ENCODE assay signal across 7 mouse cellular contexts in genomic region chr11:101813259-101813658, GRCm38 (mm10). TPM values are rescaled to one million over a fixed set of nuclear protein-coding genes. Genes with fewer than 3 reads are reported as not detected.
A peak's percentile ranks its signal among the peaks of the same experiment; 100 is the strongest.
DNase-seq lines count a peak whose midpoint lies in the region; ATAC-seq and TF ChIP-seq lines count a peak whose summit lies in the region.

No protein-coding gene starts in this region.

- no peak overlapping the region for H3K4me3 ChIP-seq in E14TG2a.4 (replicated peaks; ENCODE audit: low read length)
- H3K4me3 ChIP-seq in heart, embryonic 16.5 days (ENCODE audit: low read length) = no peak overlapping the region
- no peak overlapping the region for H3K4me3 ChIP-seq in small intestine, adult 2 months (ENCODE audit: low read depth, low read length)

- H3K27ac ChIP-seq in heart, embryonic 16.5 days (ENCODE audit: low read length) = no peak overlapping the region
- H3K27ac ChIP-seq in small intestine, adult 2 months (ENCODE audit: insufficient read depth, low read depth, low read length) = no peak overlapping the region

- peak; percentile 73 to 92 for DNase-seq in adrenal gland, adult (ENCODE audit: inconsistent age in 2 of 2, low spot score in 1 of 2)
- peak; percentile 82 for DNase-seq in embryo, embryonic 11 days
- DNase-seq in layer of hippocampus, postnatal 25 days (ENCODE audit: extremely low spot score in 1 of 2, low spot score in 1 of 2) = peak; percentile 78 to 88

- H3K9ac ChIP-seq in heart, embryonic 16.5 days (ENCODE audit: low read length) = no peak overlapping the region

- no peak overlapping the region for H3K4me2 ChIP-seq in heart, embryonic 16.5 days (ENCODE audit: low read depth, low read length)

- peak; percentile 79 for TF ChIP-seq CTCF in E14TG2a.4 (conservative IDR thresholded peaks at IDR 0.05; ENCODE audit: low read length)
- peak; percentile 98 for TF ChIP-seq CTCF in small intestine, adult 2 months (IDR thresholded peaks at IDR 0.05; ENCODE audit: extremely low read depth, insufficient read length, insufficient replicate concordance, low read depth, low read length)

- H3K27me3 ChIP-seq in E14TG2a.4 (ENCODE audit: insufficient read depth, low read length) = peaks cover 17% of the 10 kb centered on the region
- H3K27me3 ChIP-seq in heart, embryonic 16.5 days (ENCODE audit: control insufficient read depth, insufficient read depth, low read length) = peaks cover 4% of the 10 kb centered on the region; the same call in 1 of the 2 replicates
- H3K27me3 ChIP-seq in small intestine, adult 2 months (ENCODE audit: control insufficient read depth, insufficient read depth, low read length) = peaks cover 3% of the 10 kb centered on the region; the same call in 1 of the 2 replicates

- H3K36me3 ChIP-seq in E14TG2a.4 (ENCODE audit: insufficient read depth, low read length) = no peaks in the 10 kb centered on the region
- H3K36me3 ChIP-seq in heart, embryonic 16.5 days (ENCODE audit: control insufficient read depth, insufficient read depth) = no peaks in the 10 kb centered on the region
- no peaks in the 10 kb centered on the region for H3K36me3 ChIP-seq in small intestine, adult 2 months (ENCODE audit: control insufficient read depth, insufficient read depth, low read length)

- 3% methylated on average over 7 of the region's 7 CpGs for WGBS in heart, embryonic 16.5 days
- WGBS in small intestine, adult 2 months = 2% methylated on average over 7 of the region's 7 CpGs

- H3K4me1 ChIP-seq in E14TG2a.4 (replicated peaks; ENCODE audit: low read depth, low read length) = peaks cover 32% of the 10 kb centered on the region
- H3K4me1 ChIP-seq in heart, embryonic 16.5 days (ENCODE audit: control insufficient read depth, insufficient read depth, low read length) = peaks cover 3% of the 10 kb centered on the region
- H3K4me1 ChIP-seq in small intestine, adult 2 months (ENCODE audit: control insufficient read depth, insufficient read depth, insufficient read length, low read length) = no peaks in the 10 kb centered on the region

- H3K9me3 ChIP-seq in E14TG2a.4 (ENCODE audit: low read length) = no peaks in the 10 kb centered on the region
- H3K9me3 ChIP-seq in heart, embryonic 16.5 days (replicated peaks; ENCODE audit: control insufficient read depth, low read length) = 0 out of 2 replicates have a peak, but pooled peaks cover 2% of the 10 kb centered on the region

- peak; percentile 37; the same call in 1 of the 2 replicates for ATAC-seq in heart, embryonic 16.5 days (replicated peaks; ENCODE audit: extremely low read depth, insufficient read depth, low FRiP score)
- ATAC-seq in megakaryocyte, adult 5-6 weeks (ENCODE audit: poor library complexity, severe bottlenecking) = peak; percentile 84; the same call in 1 of the 2 replicates

- TF ChIP-seq POLR2A in small intestine, adult 2 months (IDR thresholded peaks at IDR 0.05; ENCODE audit: low read depth, low read length) = no peak

RNA-seq across cellular contexts. Expression of gene Etv4, which starts 28.1 kb away (rescaled TPM):
- polyA plus RNA-seq in heart, embryonic 16.5 days (2015; fragmentation: Nextera tagmentation; extraction: Ambion mirVana) = 3.3 and 4.2 TPM in 2 replicates
- total RNA-seq in layer of hippocampus, postnatal 25 days (2021) = 10 to 100 TPM; 14.9 to 18.3 TPM
- total RNA-seq in megakaryocyte, adult 5-6 weeks (2015) = not detected in 2 replicates
- not detected in 2 replicates for total RNA-seq in megakaryocyte, adult 5-6 weeks (2017)
- 0.95 and 2.3 TPM in 2 replicates for polyA plus RNA-seq in small intestine, adult 2 months (2012; rRNA removed)

Comparison
In these comparisons a context has a peak if more than half of its experiments do, and no peak if none do; other contexts are left out.
1. RNA of gene Etv4, which starts 28.1 kb away (total RNA-seq): 14.9 to 18.3 TPM in layer of hippocampus, postnatal 25 days; not detected in megakaryocyte, adult 5-6 weeks; every median in the first group is over 10 times any median in the second.
2. Peak in every context shown above with its lines, with median percentiles within 50 percentile points of each other: DNase-seq.